Mouse (Mus musculus) MEL (cell line): ENCODE results near the gene Ldhb.

Source experiments
- BHLHE40 ChIP-seq: IDR thresholded peaks from 2 replicates; pipeline ENCODE4 v1.6.1; 2012; ENCODE audit warnings: low read depth, mild to moderate bottlenecking, inconsistent platforms, low read length, improper control_type of control experiment, borderline replicate concordance
- CTCF ChIP-seq, 3 experiments: IDR thresholded peaks in 2 of 3; conservative IDR thresholded peaks in 1 of 3; 2 replicates each; pipeline ENCODE4 v1.5.1; 2011 to 2012; ENCODE audit warnings: low read length in 3 of 3, low read depth in 2 of 3, mild to moderate bottlenecking in 2 of 3, improper control_type of control experiment in 1 of 3, inconsistent platforms in 1 of 3, mixed read lengths in 1 of 3, moderate library complexity in 1 of 3; ENCODE audit not compliant: control insufficient read depth in 1 of 3, insufficient read depth in 1 of 3, poor library complexity in 1 of 3, severe bottlenecking in 1 of 3
- EP300 ChIP-seq, 2 experiments: IDR thresholded peaks; 2 replicates each; pipeline ENCODE4 v1.6.1; 2011; ENCODE audit warnings: improper control_type of control experiment in 2 of 2, low read length in 2 of 2, low read depth in 1 of 2, mild to moderate bottlenecking in 1 of 2
- GABPA ChIP-seq: IDR thresholded peaks from 2 replicates; pipeline ENCODE4 v1.6.1; 2012; ENCODE audit warnings: low read depth, mild to moderate bottlenecking, inconsistent platforms, low read length, improper control_type of control experiment, moderate library complexity
- MEF2A ChIP-seq: IDR thresholded peaks from 2 replicates; pipeline ENCODE4 v1.6.1; 2014; ENCODE audit warnings: low read depth, mild to moderate bottlenecking, inconsistent platforms, low read length, improper control_type of control experiment; ENCODE audit not compliant: poor library complexity, insufficient replicate concordance, severe bottlenecking; ENCODE audit errors: extremely low read depth
- NRF1 ChIP-seq: IDR thresholded peaks from 2 replicates; pipeline ENCODE4 v1.6.1; 2014; ENCODE audit warnings: low read depth, mild to moderate bottlenecking, inconsistent platforms, low read length, improper control_type of control experiment, moderate library complexity; ENCODE audit not compliant: poor library complexity, insufficient read depth, severe bottlenecking
- POLR2AphosphoS5 ChIP-seq: IDR thresholded peaks from 2 replicates; pipeline ENCODE4 v1.6.1; 2012; ENCODE audit warnings: low read depth, borderline replicate concordance, mild to moderate bottlenecking, inconsistent platforms, low read length, moderate library complexity, mixed read lengths
- SIN3A ChIP-seq: IDR thresholded peaks from 2 replicates; pipeline ENCODE4 v1.6.1; 2012; ENCODE audit warnings: low read length, improper control_type of control experiment, inconsistent platforms
- SMC3 ChIP-seq: IDR thresholded peaks from 2 replicates; pipeline ENCODE4 v1.6.1; 2011; ENCODE audit warnings: low read depth, low read length, improper control_type of control experiment
- TBP ChIP-seq: IDR thresholded peaks from 2 replicates; pipeline ENCODE4 v1.8.0; 2011; ENCODE audit warnings: low read depth, low read length, improper control_type of control experiment
- USF2 ChIP-seq, 2 experiments: IDR thresholded peaks; 2 replicates each; pipeline ENCODE4 v1.6.1; 2011 to 2012; ENCODE audit warnings: improper control_type of control experiment in 2 of 2, low read length in 2 of 2, borderline replicate concordance in 1 of 2, inconsistent platforms in 1 of 2, low read depth in 1 of 2, mild to moderate bottlenecking in 1 of 2; ENCODE audit not compliant: insufficient read depth in 1 of 2
- ZNF384 ChIP-seq: IDR thresholded peaks from 2 replicates; pipeline ENCODE4 v1.6.1; 2012; ENCODE audit warnings: low read depth, mild to moderate bottlenecking, inconsistent platforms, low read length, improper control_type of control experiment

- no peak for TF ChIP-seq CTCF (IDR thresholded peaks at IDR 0.05 in 2 of 3, conservative IDR thresholded peaks at IDR 0.05 in 1 of 3; ENCODE audit: control insufficient read depth in 1 of 3, insufficient read depth in 1 of 3, low read depth in 2 of 3, low read length in 3 of 3, poor library complexity in 1 of 3, severe bottlenecking in 1 of 3)
- no peak for TF ChIP-seq POLR2AphosphoS5
- TF ChIP-seq TBP = no peak
- TF ChIP-seq SIN3A = no peak
- TF ChIP-seq ZNF384 = no peak
- no peak for TF ChIP-seq EP300 (IDR thresholded peaks at IDR 0.05; ENCODE audit: low read depth in 1 of 2, low read length in 2 of 2)
- TF ChIP-seq NRF1 = no peak
- no peak for TF ChIP-seq BHLHE40
- no peak for TF ChIP-seq MEF2A
- TF ChIP-seq SMC3 = no peak
- TF ChIP-seq USF2 (IDR thresholded peaks at IDR 0.05; ENCODE audit: borderline replicate concordance in 1 of 2, insufficient read depth in 1 of 2, low read depth in 1 of 2, low read length in 2 of 2) = no peak
- no peak for TF ChIP-seq GABPA
Measured at GRCm38 (mm10) chr6:142548377-142548776, 40.6 kb upstream of the Ldhb start.
